Mouse (Mus musculus): Measurements from ENCODE around the gene Agbl3. TPM values are rescaled to one million over a fixed set of nuclear protein-coding genes. Genes with fewer than 3 reads are reported as not detected.

Gene Agbl3
- polyA plus RNA-seq, 1 experiment from 2014 or later: 5.7 TPM

GRCm38 (mm10) chr6:34867301-34867994, 87.2 kb downstream of the Agbl3 start:
- no peak overlapping the region for H3K27ac ChIP-seq (ENCODE audit: low read depth, low read length)
- no peak overlapping the region for H3K9ac ChIP-seq (ENCODE audit: low read length)
- ATAC-seq (ENCODE audit: low FRiP score): no peak
- no peaks in the 10 kb centered on the region for H3K36me3 ChIP-seq (ENCODE audit: control insufficient read depth, insufficient read depth, low read length)
- H3K4me1 ChIP-seq (ENCODE audit: control insufficient read depth, insufficient read depth, low read length): no peaks in the 10 kb centered on the region
- WGBS: 85% methylated on average over 16 of the region's 16 CpGs
- no peaks in the 10 kb centered on the region for H3K27me3 ChIP-seq (ENCODE audit: control insufficient read depth, insufficient read depth, low read length)
- H3K4me3 ChIP-seq (ENCODE audit: low read depth, low read length): no peak overlapping the region
- H3K9me3 ChIP-seq (ENCODE audit: control insufficient read depth, low read length): no peaks in the 10 kb centered on the region
- H3K4me2 ChIP-seq: no peak overlapping the region
- DNase-seq (ENCODE audit: low spot score, missing footprints): no peak

GRCm38 (mm10) chr6:34867995-34868350, 87.7 kb downstream of the Agbl3 start:
- Histone ChIP-seq H3K36me3 (ENCODE audit: control insufficient read depth, insufficient read depth, low read length) (no peaks in the 10 kb centered on the region), H3K27me3 (ENCODE audit: control insufficient read depth, insufficient read depth, low read length) (no peaks in the 10 kb centered on the region), H3K9me3 (ENCODE audit: control insufficient read depth, low read length) (no peaks in the 10 kb centered on the region), H3K4me2 (no peak overlapping the region), H3K9ac (ENCODE audit: low read length) (no peak overlapping the region), H3K4me3 (ENCODE audit: low read depth, low read length) (no peak overlapping the region), H3K4me1 (ENCODE audit: control insufficient read depth, insufficient read depth, low read length) (no peaks in the 10 kb centered on the region), H3K27ac (ENCODE audit: low read depth, low read length) (no peak overlapping the region)
- WGBS: 78% methylated on average over 10 of the region's 10 CpGs
- DNase-seq (ENCODE audit: low spot score, missing footprints) (no peak), ATAC-seq (ENCODE audit: low FRiP score) (no peak)

- ATAC-seq (ENCODE audit: low FRiP score): no peak
- H3K36me3 ChIP-seq (ENCODE audit: control insufficient read depth, insufficient read depth, low read length): no peaks in the 10 kb centered on the region
- no peak overlapping the region for H3K9ac ChIP-seq (ENCODE audit: low read length)
- H3K4me1 ChIP-seq (ENCODE audit: control insufficient read depth, insufficient read depth, low read length): no peaks in the 10 kb centered on the region
- 88% methylated on average over 20 of the region's 20 CpGs for WGBS
- H3K4me3 ChIP-seq (ENCODE audit: low read depth, low read length): no peak overlapping the region
- H3K9me3 ChIP-seq (ENCODE audit: control insufficient read depth, low read length): no peaks in the 10 kb centered on the region
- DNase-seq (ENCODE audit: low spot score, missing footprints): no peak
- H3K4me2 ChIP-seq: no peak overlapping the region
- no peak overlapping the region for H3K27ac ChIP-seq (ENCODE audit: low read depth, low read length)
- H3K27me3 ChIP-seq (ENCODE audit: control insufficient read depth, insufficient read depth, low read length): no peaks in the 10 kb centered on the region
Observed at GRCm38 (mm10) chr6:34868507-34869217, 88.4 kb downstream of the Agbl3 start.

- no peak overlapping the region for H3K9ac ChIP-seq (ENCODE audit: low read length)
- DNase-seq (ENCODE audit: low spot score, missing footprints) (no peak), ATAC-seq (ENCODE audit: low FRiP score) (no peak)
- H3K4me3 ChIP-seq (ENCODE audit: low read depth, low read length): no peak overlapping the region
- no peaks in the 10 kb centered on the region for H3K27me3 ChIP-seq (ENCODE audit: control insufficient read depth, insufficient read depth, low read length)
- H3K36me3 ChIP-seq (ENCODE audit: control insufficient read depth, insufficient read depth, low read length): no peaks in the 10 kb centered on the region
- no peak overlapping the region for H3K27ac ChIP-seq (ENCODE audit: low read depth, low read length)
- H3K4me1 ChIP-seq (ENCODE audit: control insufficient read depth, insufficient read depth, low read length): no peaks in the 10 kb centered on the region
- 88% methylated on average over 13 of the region's 13 CpGs for WGBS
- no peaks in the 10 kb centered on the region for H3K9me3 ChIP-seq (ENCODE audit: control insufficient read depth, low read length)
- H3K4me2 ChIP-seq: no peak overlapping the region
Observed at GRCm38 (mm10) chr6:34869225-34869915, 89.1 kb downstream of the Agbl3 start.

GRCm38 (mm10) chr6:34870136-34870535, 89.9 kb downstream of the Agbl3 start:
- no peak overlapping the region for H3K9ac ChIP-seq (ENCODE audit: low read length)
- H3K9me3 ChIP-seq (ENCODE audit: control insufficient read depth, low read length): no peaks in the 10 kb centered on the region
- no peak overlapping the region for H3K4me3 ChIP-seq (ENCODE audit: low read depth, low read length)
- no peaks in the 10 kb centered on the region for H3K27me3 ChIP-seq (ENCODE audit: control insufficient read depth, insufficient read depth, low read length)
- no peaks in the 10 kb centered on the region for H3K36me3 ChIP-seq (ENCODE audit: control insufficient read depth, insufficient read depth, low read length)
- H3K4me1 ChIP-seq (ENCODE audit: control insufficient read depth, insufficient read depth, low read length): no peaks in the 10 kb centered on the region
- no peak overlapping the region for H3K4me2 ChIP-seq
- WGBS: 90% methylated on average over 5 of the region's 5 CpGs
- DNase-seq (ENCODE audit: low spot score, missing footprints) (no peak), ATAC-seq (ENCODE audit: low FRiP score) (no peak)
- no peak overlapping the region for H3K27ac ChIP-seq (ENCODE audit: low read depth, low read length)

- no peak overlapping the region for H3K27ac ChIP-seq (ENCODE audit: low read depth, low read length)
- no peaks in the 10 kb centered on the region for H3K36me3 ChIP-seq (ENCODE audit: control insufficient read depth, insufficient read depth, low read length)
- H3K9me3 ChIP-seq (ENCODE audit: control insufficient read depth, low read length): no peaks in the 10 kb centered on the region
- DNase-seq (ENCODE audit: low spot score, missing footprints): no peak
- no peak overlapping the region for H3K4me3 ChIP-seq (ENCODE audit: low read depth, low read length)
- WGBS: 84% methylated on average over 5 of the region's 5 CpGs
- no peak for ATAC-seq (ENCODE audit: low FRiP score)
- no peaks in the 10 kb centered on the region for H3K27me3 ChIP-seq (ENCODE audit: control insufficient read depth, insufficient read depth, low read length)
- no peak overlapping the region for H3K4me2 ChIP-seq
- H3K4me1 ChIP-seq (ENCODE audit: control insufficient read depth, insufficient read depth, low read length): no peaks in the 10 kb centered on the region
- H3K9ac ChIP-seq (ENCODE audit: low read length): no peak overlapping the region
Observed at GRCm38 (mm10) chr6:34870724-34871123, 90.5 kb downstream of the Agbl3 start.

- H3K27me3 ChIP-seq (ENCODE audit: control insufficient read depth, insufficient read depth, low read length): no peaks in the 10 kb centered on the region
- no peak for ATAC-seq (ENCODE audit: low FRiP score)
- no peaks in the 10 kb centered on the region for H3K9me3 ChIP-seq (ENCODE audit: control insufficient read depth, low read length)
- H3K4me2 ChIP-seq: no peak overlapping the region
- H3K4me1 ChIP-seq (ENCODE audit: control insufficient read depth, insufficient read depth, low read length): peaks cover 4% of the 10 kb centered on the region
- H3K27ac ChIP-seq (ENCODE audit: low read depth, low read length): no peak overlapping the region
- H3K4me3 ChIP-seq (ENCODE audit: low read depth, low read length): no peak overlapping the region
- 92% methylated on average over 7 of the region's 7 CpGs for WGBS
- H3K36me3 ChIP-seq (ENCODE audit: control insufficient read depth, insufficient read depth, low read length): no peaks in the 10 kb centered on the region
- DNase-seq (ENCODE audit: low spot score, missing footprints): no peak
- H3K9ac ChIP-seq (ENCODE audit: low read length): no peak overlapping the region
Observed at GRCm38 (mm10) chr6:34871929-34872328, 91.7 kb downstream of the Agbl3 start.

GRCm38 (mm10) chr6:34872871-34873270, 92.6 kb downstream of the Agbl3 start:
- no peak overlapping the region for H3K9ac ChIP-seq (ENCODE audit: low read length)
- 87% methylated on average over 10 of the region's 10 CpGs for WGBS
- peaks cover 9% of the 10 kb centered on the region for H3K4me1 ChIP-seq (ENCODE audit: control insufficient read depth, insufficient read depth, low read length)
- H3K4me2 ChIP-seq: no peak overlapping the region
- no peaks in the 10 kb centered on the region for H3K27me3 ChIP-seq (ENCODE audit: control insufficient read depth, insufficient read depth, low read length)
- no peak overlapping the region for H3K27ac ChIP-seq (ENCODE audit: low read depth, low read length)
- no peaks in the 10 kb centered on the region for H3K36me3 ChIP-seq (ENCODE audit: control insufficient read depth, insufficient read depth, low read length)
- no peaks in the 10 kb centered on the region for H3K9me3 ChIP-seq (ENCODE audit: control insufficient read depth, low read length)
- ATAC-seq (ENCODE audit: low FRiP score): no peak
- no peak for DNase-seq (ENCODE audit: low spot score, missing footprints)
- no peak overlapping the region for H3K4me3 ChIP-seq (ENCODE audit: low read depth, low read length)

All from midbrain, embryonic 11.5 days (tissue).